Mouse (Mus musculus) liver, postnatal 0 days (tissue): Measurements from ENCODE around the gene Kat2a. TPM values are rescaled to one million over a fixed set of nuclear protein-coding genes. Genes with fewer than 3 reads are reported as not detected.
A peak's percentile ranks its signal among the peaks of the same experiment; 100 is the strongest.

Experiments
- ATAC-seq: fragments of 200-750 bp; cut with Nextera tagmentation; 2 replicates; pipeline ENCODE4 v1.8.0; 2017; ENCODE audit warnings: mild to moderate bottlenecking, moderate library complexity
- DNase-seq: peaks from one replicate; pipeline ENCODE4 v3.0.0-alpha.2; 2016
- H3K27ac ChIP-seq: fragments of 300-500 bp; sonication (generic); 2 replicates; pipeline ENCODE4 v1.5.1; 2014; ENCODE audit warnings: antibody characterized with exemption, moderate library complexity, mild to moderate bottlenecking, low read depth
- H3K27me3 ChIP-seq: fragments of 300-500 bp; sonication (generic); 2 replicates; pipeline ENCODE4 v1.6.1; 2014; ENCODE audit warnings: low read length, control low read depth, mixed read lengths; ENCODE audit not compliant: insufficient read depth
- H3K36me3 ChIP-seq: fragments of 300-500 bp; sonication (generic); replicated peaks from 2 replicates; pipeline ENCODE4 v1.6.1; 2014; ENCODE audit warnings: mild to moderate bottlenecking, control low read depth, low read length, moderate library complexity, mixed read lengths; ENCODE audit not compliant: insufficient read depth
- H3K4me1 ChIP-seq: fragments of 300-500 bp; sonication (generic); 2 replicates; pipeline ENCODE4 v1.6.1; 2014; ENCODE audit warnings: antibody characterized with exemption, mild to moderate bottlenecking, control low read depth; ENCODE audit not compliant: insufficient read depth
- H3K4me2 ChIP-seq: fragments of 300-500 bp; sonication (generic); 2 replicates; pipeline ENCODE4 v1.6.1; 2014; ENCODE audit warnings: low read depth, mild to moderate bottlenecking, low read length, moderate library complexity, mixed read lengths
- H3K4me3 ChIP-seq: fragments of 300-500 bp; sonication (generic); 2 replicates; pipeline ENCODE4 v1.5.1; 2014; ENCODE audit warnings: low read depth, low read length
- H3K9ac ChIP-seq: fragments of 300-500 bp; sonication (generic); replicated peaks from 2 replicates; pipeline ENCODE4 v1.6.1; 2014; ENCODE audit warnings: mild to moderate bottlenecking, moderate library complexity
- H3K9me3 ChIP-seq: fragments of 300-500 bp; sonication (generic); 2 replicates; pipeline ENCODE4 v1.6.1; 2016; ENCODE audit warnings: mild to moderate bottlenecking, control low read depth, low read length, mixed read lengths
- CTCF ChIP-seq: sonication (generic); IDR thresholded peaks from 2 replicates; pipeline ENCODE4 v1.5.1; 2016; ENCODE audit warnings: antibody characterized with exemption, low read depth
- EP300 ChIP-seq: IDR thresholded peaks from 2 replicates; pipeline ENCODE4 v1.6.1; 2016; ENCODE audit warnings: antibody characterized with exemption, low read depth, mild to moderate bottlenecking
- WGBS: fragments of 180-500 bp; shearing (Covaris S2); extraction: QIAGEN DNeasy Blood & Tissue Kit; methylation state at CpG from one replicate; pipeline ENCODE4 v1.1.7; 2014; ENCODE audit not compliant: insufficient replicate concordance; 5-methylcytosine and 5-hydroxymethylcytosine counted together
- polyA plus RNA-seq: library from polyadenylated mRNA; unstranded; fragments of >200 nt; fragmentation: Nextera tagmentation; extraction: Ambion mirVana; gene quantifications from 2 replicates; pipeline ENCODE4 v1.2.1, GENCODE M21; 2015

Gene Kat2a
- polyA plus RNA-seq, 1 experiment from 2014 or later = 9.2 TPM

DNA sequence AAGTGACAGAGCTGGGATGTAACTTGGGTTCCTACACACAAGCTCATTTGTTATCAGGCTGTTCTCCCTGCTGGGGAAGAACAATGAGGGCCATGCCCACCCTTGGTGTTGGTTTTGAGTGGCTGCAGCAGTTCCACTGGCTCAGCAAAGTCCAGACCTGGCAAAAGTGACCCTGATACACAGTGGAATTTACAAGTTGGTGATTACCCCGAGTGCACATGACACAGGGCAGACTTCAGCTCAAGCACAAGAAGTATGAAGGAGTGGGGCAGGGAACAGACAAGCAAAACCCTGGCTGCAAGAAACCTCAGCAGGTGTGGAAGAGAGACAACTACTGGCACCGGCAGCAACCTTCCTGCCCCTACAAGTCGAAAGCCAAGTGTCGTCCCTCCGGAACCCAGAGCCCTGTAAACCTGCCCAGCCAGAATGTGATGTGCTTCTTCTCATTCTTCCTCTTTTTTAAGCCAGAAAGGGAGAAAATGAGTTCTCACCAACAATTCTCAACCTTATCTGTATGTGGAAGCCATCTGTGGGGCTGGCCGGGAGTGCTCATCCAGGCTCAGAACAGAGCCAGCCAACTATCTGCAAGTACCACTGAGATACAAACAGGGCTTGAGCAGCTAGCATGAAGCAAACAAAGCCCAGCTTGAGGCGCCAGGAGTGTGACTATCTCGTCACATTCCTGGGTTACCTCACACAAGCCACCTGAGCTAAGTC, 9.7 kb upstream of the Kat2a start:
- Histone ChIP-seq H3K4me1 (peaks cover 54% of the 10 kb centered on the region), H3K4me2 (peak overlapping the region; percentile 27), H3K4me3 (no peak overlapping the region), H3K9ac (peak overlapping the region; percentile 2), H3K27me3 (no peaks in the 10 kb centered on the region), H3K9me3 (no peaks in the 10 kb centered on the region), H3K36me3 (peaks cover 28% of the 10 kb centered on the region), H3K27ac (peak overlapping the region; percentile 64)
- ATAC-seq (peak; percentile 63), DNase-seq (no peak)
- WGBS = 25% methylated on average over 8 of the region's 8 CpGs
- TF ChIP-seq CTCF = no peak
- no peak for TF ChIP-seq EP300

DNA sequence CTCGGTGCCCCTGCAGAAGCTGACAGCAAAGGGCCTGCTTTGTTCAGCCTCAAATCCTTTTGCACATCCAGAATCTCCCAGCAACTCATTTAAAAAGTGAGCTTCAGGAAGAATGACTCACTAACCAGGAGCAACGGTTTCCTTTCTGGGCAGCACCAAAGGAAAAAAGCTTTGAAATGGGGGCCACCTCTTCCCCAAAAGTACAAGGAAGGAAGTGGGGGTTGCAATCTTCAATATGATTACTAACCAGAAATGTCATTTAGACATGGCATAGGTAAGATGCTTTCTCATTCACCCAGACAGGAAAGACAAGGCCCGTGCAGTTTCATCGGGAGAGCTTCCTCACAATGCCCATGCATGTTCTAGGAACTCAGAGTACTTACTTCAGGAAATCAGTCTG, 9.0 kb upstream of the Kat2a start:
- H3K9ac ChIP-seq = peak overlapping the region; percentile 4; the same call in 1 of the 2 replicates
- peaks cover 54% of the 10 kb centered on the region for H3K4me1 ChIP-seq
- peaks cover 35% of the 10 kb centered on the region for H3K36me3 ChIP-seq

DNA sequence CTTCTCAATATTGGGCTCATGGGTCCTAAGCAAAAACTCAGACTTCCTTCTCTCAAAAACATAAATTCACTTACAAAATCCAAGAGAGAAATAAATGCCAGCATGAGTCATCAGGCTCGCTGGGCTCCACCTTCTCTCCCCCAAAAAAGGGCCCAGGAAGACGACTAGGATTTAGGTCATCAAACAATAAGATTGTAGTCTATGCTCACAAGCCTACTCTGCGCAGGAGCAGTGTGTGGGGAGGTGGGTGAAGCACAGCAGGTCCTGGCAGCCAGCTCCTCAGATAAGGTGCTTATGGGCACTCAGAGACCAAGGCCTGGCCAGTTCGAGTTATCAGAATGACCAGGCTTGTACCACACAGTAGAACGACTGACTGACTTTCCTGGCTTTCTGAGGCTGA, 8.1 kb upstream of the Kat2a start:
- Histone ChIP-seq H3K4me1 (peaks cover 47% of the 10 kb centered on the region), H3K9me3 (no peaks in the 10 kb centered on the region), H3K27me3 (no peaks in the 10 kb centered on the region), H3K27ac (peak overlapping the region; percentile 71), H3K4me2 (no peak overlapping the region), H3K4me3 (no peak overlapping the region), H3K36me3 (peaks cover 43% of the 10 kb centered on the region), H3K9ac (peak overlapping the region; percentile 4; the same call in 1 of the 2 replicates)
- DNase-seq (no peak), ATAC-seq (no peak)
- TF ChIP-seq CTCF = no peak
- no peak for TF ChIP-seq EP300
- 45% methylated on average over 5 of the region's 5 CpGs for WGBS

More for the DNA sequence above, 9.0 kb upstream of the Kat2a start:
- TF ChIP-seq CTCF (no peak), EP300 (peak; percentile 73; the same call in 1 of the 2 replicates)
- Histone ChIP-seq H3K27me3 (no peaks in the 10 kb centered on the region), H3K9me3 (no peaks in the 10 kb centered on the region), H3K4me2 (peak overlapping the region; percentile 27; the same call in 1 of the 2 replicates), H3K27ac (peak overlapping the region; percentile 71), H3K4me3 (no peak overlapping the region)
- peak; percentile 11; the same call in 1 of the 2 replicates for ATAC-seq
- 27% methylated on average over 4 of the region's 4 CpGs for WGBS
- DNase-seq = no peak

DNA sequence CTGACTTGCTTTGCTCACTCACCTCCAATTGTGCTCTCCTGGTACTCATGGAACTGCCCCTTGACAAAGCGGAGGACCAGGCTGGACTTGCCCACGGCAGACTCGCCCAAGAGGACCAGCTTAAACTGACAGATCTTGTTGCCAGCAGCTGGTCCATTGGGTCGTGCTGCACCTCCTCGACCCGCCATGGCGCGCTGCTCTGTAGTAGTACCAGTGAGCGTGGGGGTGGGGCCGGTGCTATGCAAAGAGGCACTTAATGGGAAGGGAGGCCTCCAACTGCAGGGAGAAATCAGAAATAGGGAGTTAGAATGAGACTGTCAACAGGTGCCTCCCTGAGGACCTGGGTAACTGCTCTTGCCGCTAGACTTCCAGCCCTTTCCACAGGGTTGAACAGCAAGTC, 7.6 kb upstream of the Kat2a start:
- Histone ChIP-seq H3K4me3 (no peak overlapping the region), H3K4me1 (peaks cover 43% of the 10 kb centered on the region), H3K4me2 (no peak overlapping the region), H3K9ac (no peak overlapping the region), H3K27ac (peak overlapping the region; percentile 71), H3K27me3 (no peaks in the 10 kb centered on the region), H3K36me3 (peaks cover 44% of the 10 kb centered on the region), H3K9me3 (no peaks in the 10 kb centered on the region)
- 84% methylated on average over 11 of the region's 11 CpGs for WGBS
- no peak for TF ChIP-seq EP300
- no peak for TF ChIP-seq CTCF
- no peak for ATAC-seq
- DNase-seq = no peak

DNA sequence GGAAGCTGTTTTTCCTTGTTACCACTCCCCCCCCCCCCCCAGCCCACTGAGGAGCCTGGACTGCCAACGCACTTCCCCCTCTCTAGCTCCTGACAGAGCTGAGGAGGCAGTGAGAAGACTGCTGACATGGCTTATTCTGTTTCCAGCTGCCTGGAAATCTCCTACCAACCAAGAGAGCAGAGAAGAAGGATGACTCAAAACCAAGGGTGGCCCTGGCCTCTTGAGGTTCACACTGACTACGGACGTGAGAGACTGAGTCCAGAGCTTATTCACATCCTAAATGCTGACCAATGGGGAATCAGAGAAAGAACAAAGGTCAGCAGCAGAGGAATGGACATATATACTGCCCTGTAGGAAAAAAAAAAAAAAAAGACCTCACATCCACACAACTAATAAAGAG, 7.0 kb upstream of the Kat2a start:
- H3K4me2 ChIP-seq = no peak overlapping the region
- no peak for DNase-seq
- no peaks in the 10 kb centered on the region for H3K27me3 ChIP-seq
- H3K4me1 ChIP-seq = peaks cover 39% of the 10 kb centered on the region
- WGBS = 77% methylated on average over 3 of the region's 3 CpGs
- H3K4me3 ChIP-seq = no peak overlapping the region
- H3K9ac ChIP-seq = no peak overlapping the region
- ATAC-seq = peak; percentile 28
- no peaks in the 10 kb centered on the region for H3K9me3 ChIP-seq
- H3K27ac ChIP-seq = peak overlapping the region; percentile 71
- TF ChIP-seq CTCF = no peak
- no peak for TF ChIP-seq EP300
- peaks cover 47% of the 10 kb centered on the region for H3K36me3 ChIP-seq

DNA sequence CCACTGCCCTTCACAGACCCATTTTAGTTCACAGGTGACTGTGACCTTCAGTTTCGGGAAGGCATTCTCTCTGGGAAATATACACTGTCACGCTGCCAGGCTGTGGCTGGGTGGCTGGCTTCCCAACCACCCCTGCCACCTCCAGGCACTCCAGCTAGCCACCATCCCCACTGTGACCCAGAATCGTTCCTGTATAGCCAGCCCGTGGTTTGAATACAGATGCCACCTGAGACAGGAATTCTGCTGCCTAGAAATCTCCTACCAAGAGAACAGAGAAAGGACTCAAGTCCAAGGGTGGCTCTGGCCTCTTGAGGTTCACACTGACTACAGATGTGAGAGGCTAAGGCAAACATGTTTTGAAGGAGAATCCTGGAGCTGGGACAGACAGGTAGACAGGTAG, 6.6 kb upstream of the Kat2a start:
- H3K27me3 ChIP-seq = no peaks in the 10 kb centered on the region
- no peak for DNase-seq

More for the DNA sequence above, 6.6 kb upstream of the Kat2a start:
- Histone ChIP-seq H3K4me3 (no peak overlapping the region), H3K27ac (no peak overlapping the region), H3K9ac (no peak overlapping the region), H3K36me3 (peaks cover 47% of the 10 kb centered on the region), H3K4me1 (peaks cover 41% of the 10 kb centered on the region), H3K9me3 (no peaks in the 10 kb centered on the region), H3K4me2 (no peak overlapping the region)
- WGBS = 86% methylated on average over 4 of the region's 4 CpGs
- no peak for TF ChIP-seq CTCF
- ATAC-seq = no peak
